Mouse (Mus musculus) retina, postnatal 7 days (tissue): ENCODE results near the gene Pygm.
A peak's percentile ranks its signal among the peaks of the same experiment; 100 is the strongest.

ENCODE experiments used
- DNase-seq: peaks from one replicate; pipeline ENCODE4 v3.0.0-alpha.2; 2012; ENCODE audit warnings: low read depth, low spot score

Gene Pygm

DNA sequence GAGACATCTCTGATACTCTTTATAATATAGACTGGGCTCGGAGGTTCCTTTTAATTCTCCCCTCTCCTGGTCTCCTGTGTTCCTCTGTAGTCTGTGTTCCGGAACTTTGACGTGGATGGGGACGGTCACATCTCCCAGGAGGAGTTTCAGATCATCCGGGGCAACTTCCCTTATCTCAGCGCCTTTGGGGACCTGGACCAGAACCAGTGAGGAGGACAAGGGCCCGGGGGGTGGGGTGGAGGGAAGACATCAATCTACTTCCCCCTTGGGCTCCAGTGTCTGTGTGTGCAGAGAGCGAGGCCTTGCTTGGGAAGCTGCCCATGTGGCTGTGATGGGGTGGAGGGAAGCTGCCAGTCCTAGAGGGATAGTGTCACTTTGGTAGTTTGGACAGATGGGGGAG, 24.6 kb downstream of the Pygm start:
- no peak for DNase-seq

DNA sequence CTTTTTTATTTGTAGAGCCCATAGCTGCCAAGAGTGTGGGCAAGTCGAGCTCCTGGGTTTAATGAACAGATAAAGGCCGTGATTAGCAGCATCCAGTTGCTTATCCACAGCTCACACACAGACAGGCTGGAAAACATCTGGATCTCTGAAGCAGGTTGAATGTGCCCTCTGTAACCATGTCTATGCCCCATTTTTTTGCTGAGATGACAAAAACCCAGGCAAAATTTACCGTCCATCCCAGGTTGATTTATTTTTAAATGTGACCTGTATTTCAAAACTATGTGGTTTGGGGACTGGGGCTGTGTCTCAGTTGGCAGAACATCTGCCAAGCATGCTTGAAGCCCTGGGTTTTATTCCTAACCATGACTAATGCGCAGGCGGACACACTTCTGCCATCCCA, 25.0 kb downstream of the Pygm start:
- DNase-seq: no peak

GRCm38 (mm10) chr19:6409936-6410335, 25.7 kb downstream of the Pygm start:
- no peak for DNase-seq

DNA sequence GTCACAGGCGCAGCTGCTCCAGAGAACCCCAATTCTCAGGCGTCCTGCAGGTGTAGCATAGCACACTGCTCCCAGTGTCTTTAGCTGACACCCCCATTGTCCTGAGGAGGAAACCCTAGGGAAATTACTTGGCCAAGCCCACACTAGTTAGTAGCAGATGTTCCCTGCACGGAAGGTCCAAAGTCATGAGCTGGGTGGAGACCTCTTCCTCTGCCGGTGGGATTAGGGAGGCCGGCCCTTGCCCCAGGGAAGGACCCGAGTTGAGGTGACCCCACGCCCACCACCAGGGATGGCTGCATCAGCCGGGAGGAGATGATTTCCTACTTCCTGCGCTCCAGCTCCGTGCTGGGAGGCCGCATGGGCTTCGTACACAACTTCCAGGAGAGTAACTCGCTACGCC, 28.6 kb downstream of the Pygm start:
- no peak for DNase-seq

GRCm38 (mm10) chr19:6415454-6415853, 31.3 kb downstream of the Pygm start:
- DNase-seq: no peak

DNA sequence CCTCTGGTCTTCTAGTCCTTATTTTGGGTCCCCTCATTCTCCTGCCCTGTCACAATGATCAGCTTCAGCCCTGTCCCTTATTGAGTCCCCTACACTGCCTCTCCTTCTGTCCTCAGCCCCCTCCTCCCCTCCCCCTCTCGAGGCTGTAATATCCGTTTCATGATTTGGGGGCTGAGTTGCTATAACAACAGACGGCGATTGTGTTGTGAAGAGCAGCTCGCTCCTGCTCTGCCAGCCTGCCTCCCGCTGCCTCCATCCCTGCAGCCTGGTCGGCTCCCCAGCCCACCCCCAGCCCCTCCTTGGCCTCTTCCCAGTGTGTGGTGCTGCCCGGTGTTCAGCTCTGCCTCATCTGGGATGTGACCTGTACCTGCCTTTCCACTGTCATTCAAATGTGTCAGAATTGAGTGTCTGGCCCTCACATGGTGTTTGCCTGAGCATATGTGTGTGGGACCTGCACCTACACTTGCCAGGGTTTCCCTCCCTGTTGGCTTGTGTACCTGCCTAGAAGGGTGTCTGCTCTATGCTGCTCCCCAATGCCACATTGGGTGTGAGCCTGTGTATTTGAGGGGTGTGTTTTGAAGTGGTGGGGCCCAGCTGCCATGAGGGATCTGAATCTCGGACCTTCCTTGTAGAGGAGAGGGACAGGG, 32.0 kb downstream of the Pygm start:
- no peak for DNase-seq

- no peak for DNase-seq
Observed at GRCm38 (mm10) chr19:6416894-6417761, 32.9 kb downstream of the Pygm start.

GRCm38 (mm10) chr19:6418233-6418879, 34.2 kb downstream of the Pygm start, which contains the start of gene Nrxn2:
TSS of gene Nrxn2 (plus strand) at chr19:6418731.
- peak; percentile 79 for DNase-seq

- no peak for DNase-seq
Observed at GRCm38 (mm10) chr19:6418984-6419692, 34.9 kb downstream of the Pygm start.

- DNase-seq: no peak
Observed at GRCm38 (mm10) chr19:6419805-6420310, 35.7 kb downstream of the Pygm start.

GRCm38 (mm10) chr19:6420481-6421210, 36.4 kb downstream of the Pygm start:
- DNase-seq: no peak

- DNase-seq: no peak
Observed at GRCm38 (mm10) chr19:6421211-6421590, 37.0 kb downstream of the Pygm start.

GRCm38 (mm10) chr19:6422014-6422413, 37.8 kb downstream of the Pygm start:
- no peak for DNase-seq

GRCm38 (mm10) chr19:6423241-6423640, 39.0 kb downstream of the Pygm start:
- no peak for DNase-seq

DNA sequence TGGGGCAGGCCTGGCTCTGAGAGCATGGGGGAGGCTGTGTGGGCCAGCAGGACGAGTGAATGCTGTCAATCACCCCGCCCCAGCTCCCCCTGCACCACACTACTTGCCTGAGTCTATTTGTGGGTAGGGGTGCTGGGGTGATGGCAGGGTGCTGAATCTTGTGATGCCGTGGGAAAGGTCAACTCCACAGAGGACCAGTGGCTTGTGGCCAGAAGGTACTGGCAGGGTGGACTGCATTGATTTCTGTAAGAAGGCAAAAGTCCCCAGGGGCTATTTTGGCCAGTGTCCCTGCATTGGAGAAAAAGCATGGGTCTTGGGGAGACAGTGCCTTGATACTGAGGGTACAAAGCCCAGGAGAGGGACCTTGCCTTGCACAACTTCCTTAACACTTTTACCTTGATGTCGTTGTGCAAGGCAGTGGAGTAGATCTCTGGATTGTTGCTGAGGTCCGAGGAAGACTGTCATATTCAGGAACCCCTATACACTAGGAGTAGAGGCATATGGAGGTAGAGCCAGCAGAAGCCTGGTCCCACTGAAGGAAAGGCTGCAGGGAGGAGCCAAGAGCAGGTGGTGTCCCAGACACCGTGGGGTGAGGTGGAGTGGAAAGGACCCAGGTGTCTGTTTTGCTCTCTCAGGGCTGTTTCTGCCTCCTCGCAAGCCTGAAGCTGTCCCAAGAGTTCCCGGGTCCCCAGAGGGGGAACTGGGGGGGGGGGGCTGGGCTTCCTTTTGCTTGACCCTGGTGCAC, 40.1 kb downstream of the Pygm start:
- DNase-seq: no peak

DNA sequence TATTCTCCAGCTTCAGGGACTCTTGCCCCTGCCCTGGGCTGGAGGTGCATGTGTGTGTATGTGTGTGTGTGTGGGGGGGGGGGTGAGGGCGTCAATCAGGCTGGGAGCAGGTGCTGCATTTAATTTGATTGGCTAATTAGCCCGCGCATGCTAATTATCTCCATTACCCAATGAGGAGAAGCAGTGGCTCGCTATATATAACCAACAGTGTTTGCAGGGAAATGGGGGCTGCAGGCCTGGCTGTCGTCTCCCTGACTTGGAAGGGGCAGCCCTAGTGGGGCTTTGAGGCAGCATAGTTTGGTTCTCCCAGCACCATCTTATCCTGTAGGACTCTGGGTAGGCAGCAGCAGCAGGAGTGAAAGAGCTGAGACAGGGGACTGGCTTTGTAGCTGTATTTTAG, 41.4 kb downstream of the Pygm start:
- DNase-seq: no peak

DNA sequence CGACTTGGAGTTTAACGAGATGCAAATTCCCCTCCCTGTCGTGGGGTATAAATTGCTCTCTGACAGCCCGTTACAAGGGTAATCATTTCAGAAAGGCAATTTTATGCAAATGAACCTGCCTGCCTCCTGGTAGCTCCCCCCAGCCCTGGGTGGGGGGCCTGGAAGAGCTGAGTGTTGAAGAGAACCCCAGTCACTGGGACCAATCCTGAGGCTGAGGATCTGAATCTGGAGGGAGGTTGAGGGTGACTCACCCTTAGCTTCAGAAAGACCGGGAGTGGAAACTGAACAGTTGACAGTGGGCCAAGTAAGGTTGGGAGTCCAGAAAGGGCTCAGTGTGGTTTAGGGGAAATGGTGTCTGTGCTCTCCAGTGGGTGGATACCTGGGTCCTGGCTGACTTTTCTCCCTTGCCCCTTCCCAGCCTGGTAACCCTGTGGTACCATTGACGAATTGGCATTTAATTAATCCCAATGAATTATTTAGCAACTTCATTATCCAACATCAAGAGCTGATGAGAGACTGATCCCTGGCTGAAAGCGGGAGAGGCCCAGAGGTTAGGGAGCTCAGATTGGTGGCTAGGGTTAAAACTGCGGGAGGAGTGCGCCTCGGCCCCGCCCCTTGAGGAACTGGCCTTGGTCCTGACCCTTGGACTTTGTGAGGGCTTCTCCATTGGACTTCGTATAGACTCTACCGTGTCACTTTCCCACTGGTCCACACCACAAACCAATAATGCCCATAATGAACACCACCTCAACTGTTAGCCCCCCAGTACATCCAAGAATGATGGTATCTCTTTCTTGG, 42.7 kb downstream of the Pygm start:
- DNase-seq: no peak

DNA sequence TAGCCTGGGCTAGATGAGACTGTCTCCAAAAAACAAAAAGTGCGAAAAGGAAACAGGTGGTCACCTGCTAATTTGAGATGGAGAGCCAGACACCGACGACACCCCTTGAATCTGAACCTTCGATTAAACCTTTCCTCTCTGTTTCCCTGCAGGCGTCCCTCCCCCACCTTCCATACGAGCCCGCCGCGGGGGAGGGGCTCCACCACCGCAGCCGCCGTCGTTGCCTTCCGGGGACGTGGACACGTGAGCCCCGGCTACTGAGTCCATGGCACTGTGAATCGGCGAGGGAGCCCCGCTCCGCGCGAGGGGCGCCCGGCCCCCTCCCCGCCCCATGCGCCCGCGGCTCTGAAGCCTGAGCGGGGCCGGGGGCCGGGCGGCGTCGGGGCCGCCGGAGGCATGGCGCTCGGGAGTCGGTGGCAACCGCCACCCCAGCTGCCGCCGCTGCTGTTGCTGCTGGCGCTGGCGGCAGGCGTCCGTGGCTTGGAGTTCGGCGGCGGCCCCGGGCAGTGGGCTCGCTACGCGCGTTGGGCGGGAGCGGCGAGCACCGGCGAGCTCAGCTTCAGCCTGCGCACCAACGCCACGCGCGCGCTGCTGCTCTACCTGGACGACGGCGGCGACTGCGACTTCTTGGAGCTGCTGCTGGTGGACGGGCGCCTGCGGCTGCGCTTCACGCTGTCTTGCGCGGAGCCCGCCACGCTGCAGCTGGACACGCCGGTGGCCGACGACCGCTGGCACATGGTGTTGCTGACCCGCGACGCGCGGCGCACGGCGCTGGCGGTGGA, 43.6 kb downstream of the Pygm start:
- DNase-seq: no peak
